Mouse (Mus musculus) embryonic facial prominence, embryonic 14.5 days (tissue): Measurements from ENCODE around the gene Tns1. TPM values are rescaled to one million over a fixed set of nuclear protein-coding genes. Genes with fewer than 3 reads are reported as not detected.
"Not testable (repeated sequence)": the region's sequence is repeated elsewhere in the genome, so short reads cannot be mapped to it uniquely, and the experiment has no call there.

ENCODE experiments used
- ATAC-seq: fragments of 200-750 bp; cut with Nextera tagmentation; 2 replicates; pipeline ENCODE4 v1.8.0; 2017; ENCODE audit warnings: low read depth, moderate number of reproducible peaks, moderate TSS enrichment
- DNase-seq: peaks from one replicate; pipeline ENCODE4 v3.0.0-alpha.2; 2015; ENCODE audit warnings: low spot score
- H3K27ac ChIP-seq: fragments of 300-500 bp; sonication (generic); replicated peaks from 2 replicates; pipeline ENCODE4 v1.5.1; 2014; ENCODE audit warnings: low read depth, mild to moderate bottlenecking, low read length, moderate library complexity
- H3K27me3 ChIP-seq: fragments of 300-500 bp; sonication (generic); replicated peaks from 2 replicates; pipeline ENCODE4 v1.6.1; 2014; ENCODE audit warnings: low read length; ENCODE audit not compliant: control insufficient read depth, insufficient read depth
- H3K36me3 ChIP-seq: fragments of 300-500 bp; sonication (generic); 2 replicates; pipeline ENCODE4 v1.6.1; 2014; ENCODE audit warnings: low read length, mixed read lengths; ENCODE audit not compliant: control insufficient read depth, insufficient read depth
- H3K4me1 ChIP-seq: fragments of 300-500 bp; sonication (generic); 2 replicates; pipeline ENCODE4 v1.6.1; 2014; ENCODE audit warnings: antibody characterized with exemption, low read length; ENCODE audit not compliant: control insufficient read depth, insufficient read depth
- H3K4me2 ChIP-seq: fragments of 300-500 bp; sonication (generic); 2 replicates; pipeline ENCODE4 v1.6.1; 2014; ENCODE audit warnings: low read depth, mild to moderate bottlenecking, low read length, moderate library complexity, mixed read lengths
- H3K4me3 ChIP-seq: fragments of 300-500 bp; sonication (generic); 2 replicates; pipeline ENCODE4 v1.5.1; 2014; ENCODE audit warnings: low read depth, mild to moderate bottlenecking, low read length
- H3K9ac ChIP-seq: fragments of 300-500 bp; sonication (generic); 2 replicates; pipeline ENCODE4 v1.6.1; 2014; ENCODE audit warnings: low read depth, mild to moderate bottlenecking, low read length, moderate library complexity, mixed read lengths
- H3K9me3 ChIP-seq: fragments of 300-500 bp; sonication (generic); 2 replicates; pipeline ENCODE4 v1.6.1; 2016; ENCODE audit warnings: low read length; ENCODE audit not compliant: control insufficient read depth
- WGBS: fragments of 180-500 bp; shearing (Covaris S2); extraction: QIAGEN DNeasy Blood & Tissue Kit; methylation state at CpG from one replicate; pipeline ENCODE4 v1.1.7; 2014; 5-methylcytosine and 5-hydroxymethylcytosine counted together
- polyA plus RNA-seq: library from polyadenylated mRNA; unstranded; fragments of >200 nt; fragmentation: Nextera tagmentation; extraction: Ambion mirVana; gene quantifications from 2 replicates; pipeline ENCODE4 v1.2.1, GENCODE M21; 2014

Tns1 gene
- polyA plus RNA-seq, 1 experiment from 2014 or later = 58.5 TPM

- ATAC-seq (no peak), DNase-seq (no peak)
- H3K4me1 ChIP-seq = peaks cover 3% of the 10 kb centered on the region; the same call in 1 of the 2 replicates
- H3K9ac ChIP-seq = no peak overlapping the region; the same call in 1 of the 2 replicates
- H3K27me3 ChIP-seq = no peaks in the 10 kb centered on the region
- no peak overlapping the region for H3K4me3 ChIP-seq
- WGBS = 88% methylated on average over 8 of the region's 8 CpGs
- H3K4me2 ChIP-seq = no peak overlapping the region
- H3K36me3 ChIP-seq = no peaks in the 10 kb centered on the region
- H3K9me3 ChIP-seq = no peaks in the 10 kb centered on the region
- no peak overlapping the region for H3K27ac ChIP-seq
These were observed 219.6 kb downstream of the Tns1 start for GRCm38 (mm10) chr1:73904641-73905040.

GRCm38 (mm10) chr1:73903035-73903434 lies 221.2 kb downstream of the Tns1 start:
- Histone ChIP-seq H3K9me3 (no peaks in the 10 kb centered on the region), H3K27ac (no peak overlapping the region), H3K4me3 (no peak overlapping the region), H3K4me2 (no peak overlapping the region), H3K9ac (no peak overlapping the region), H3K27me3 (no peaks in the 10 kb centered on the region), H3K4me1 (peaks cover 3% of the 10 kb centered on the region; the same call in 1 of the 2 replicates), H3K36me3 (no peaks in the 10 kb centered on the region)
- WGBS = 80% methylated on average over 5 of the region's 5 CpGs
- DNase-seq (no peak), ATAC-seq (no peak)

GRCm38 (mm10) chr1:73902171-73902991 lies 221.9 kb downstream of the Tns1 start:
- H3K4me3 ChIP-seq = no peak overlapping the region
- peak; percentile 83 for DNase-seq
- 0 out of 2 replicates have a peak overlapping the region, but pooled peaks have one; percentile 40 for H3K9ac ChIP-seq
- ATAC-seq = peak; percentile 44
- H3K36me3 ChIP-seq = no peaks in the 10 kb centered on the region
- 17% methylated on average over 15 of the region's 16 CpGs for WGBS
- no peak overlapping the region for H3K4me2 ChIP-seq
- peaks cover 3% of the 10 kb centered on the region; the same call in 1 of the 2 replicates for H3K4me1 ChIP-seq
- no peaks in the 10 kb centered on the region for H3K9me3 ChIP-seq
- no peaks in the 10 kb centered on the region for H3K27me3 ChIP-seq
- H3K27ac ChIP-seq = peak overlapping the region; percentile 71; the same call in 1 of the 2 replicates

- H3K9ac ChIP-seq = no peak overlapping the region
- no peaks in the 10 kb centered on the region for H3K27me3 ChIP-seq
- H3K4me2 ChIP-seq = no peak overlapping the region
- WGBS = 7% methylated on average over 3 of the region's 3 CpGs
- DNase-seq (peak; percentile 41), ATAC-seq (peak; percentile 30; the same call in 1 of the 2 replicates)
- H3K27ac ChIP-seq = no peak overlapping the region
- peaks cover 3% of the 10 kb centered on the region; the same call in 1 of the 2 replicates for H3K4me1 ChIP-seq
- no peak overlapping the region for H3K4me3 ChIP-seq
- no peaks in the 10 kb centered on the region for H3K36me3 ChIP-seq
- H3K9me3 ChIP-seq = no peaks in the 10 kb centered on the region
These were observed 222.8 kb downstream of the Tns1 start for GRCm38 (mm10) chr1:73901496-73901899.

GRCm38 (mm10) chr1:73895451-73895850 lies 228.8 kb downstream of the Tns1 start:
- WGBS = 91% methylated on average over 6 of the region's 6 CpGs
- not testable (repeated sequence) for ATAC-seq

GRCm38 (mm10) chr1:73880731-73881130 lies 243.5 kb downstream of the Tns1 start:
- Histone ChIP-seq H3K4me3 (no peak overlapping the region), H3K36me3 (no peaks in the 10 kb centered on the region), H3K9me3 (peaks cover 8% of the 10 kb centered on the region; the same call in 1 of the 2 replicates), H3K4me2 (no peak overlapping the region), H3K27me3 (no peaks in the 10 kb centered on the region), H3K27ac (no peak overlapping the region), H3K9ac (no peak overlapping the region), H3K4me1 (no peaks in the 10 kb centered on the region)
- ATAC-seq (no peak), DNase-seq (no peak)

More at GRCm38 (mm10) chr1:73895451-73895850, 228.8 kb downstream of the Tns1 start:
- DNase-seq, H3K27ac ChIP-seq, H3K27me3 ChIP-seq, H3K4me2 ChIP-seq, H3K4me1 ChIP-seq, H3K9me3 ChIP-seq, H3K9ac ChIP-seq, H3K36me3 ChIP-seq, H3K4me3 ChIP-seq: not testable (repeated sequence)

- Histone ChIP-seq H3K9me3 (peaks cover 3% of the 10 kb centered on the region; the same call in 1 of the 2 replicates), H3K4me2 (no peak overlapping the region), H3K36me3 (no peaks in the 10 kb centered on the region), H3K9ac (no peak overlapping the region), H3K4me1 (no peaks in the 10 kb centered on the region), H3K4me3 (no peak overlapping the region), H3K27me3 (no peaks in the 10 kb centered on the region), H3K27ac (no peak overlapping the region)
- 7% methylated on average over 1 of the region's 1 CpGs for WGBS
- DNase-seq (peak; percentile 3), ATAC-seq (no peak)
These were observed 248.5 kb downstream of the Tns1 start for GRCm38 (mm10) chr1:73875676-73876218.

GRCm38 (mm10) chr1:73864314-73864713 lies 259.9 kb downstream of the Tns1 start:
- WGBS = 41% methylated on average over 3 of the region's 3 CpGs
- Histone ChIP-seq H3K36me3 (no peaks in the 10 kb centered on the region), H3K4me3 (no peak overlapping the region)

More at GRCm38 (mm10) chr1:73864314-73864713, 259.9 kb downstream of the Tns1 start:
- Histone ChIP-seq H3K9me3 (no peaks in the 10 kb centered on the region), H3K27me3 (no peaks in the 10 kb centered on the region), H3K27ac (no peak overlapping the region), H3K9ac (no peak overlapping the region), H3K4me1 (peaks cover 5% of the 10 kb centered on the region; the same call in 1 of the 2 replicates), H3K4me2 (no peak overlapping the region)
- ATAC-seq (no peak), DNase-seq (no peak)
